Mouse (Mus musculus) kidney, adult 2 months (tissue): ENCODE results near the gene Arfgef2.

Experiments used
- CTCF ChIP-seq: fragments of 200-500 bp; conservative IDR thresholded peaks from 2 replicates; pipeline ENCODE4 v1.5.1; 2011; ENCODE audit warnings: low read depth, mild to moderate bottlenecking, control low read depth, low read length, moderate library complexity, mixed read lengths; ENCODE audit not compliant: insufficient read depth, insufficient read length
- POLR2A ChIP-seq: fragments of 200-500 bp; IDR thresholded peaks from one replicate; pipeline ENCODE4 v1.6.1; 2011; ENCODE audit warnings: low read depth, low read length, control low read depth

DNA sequence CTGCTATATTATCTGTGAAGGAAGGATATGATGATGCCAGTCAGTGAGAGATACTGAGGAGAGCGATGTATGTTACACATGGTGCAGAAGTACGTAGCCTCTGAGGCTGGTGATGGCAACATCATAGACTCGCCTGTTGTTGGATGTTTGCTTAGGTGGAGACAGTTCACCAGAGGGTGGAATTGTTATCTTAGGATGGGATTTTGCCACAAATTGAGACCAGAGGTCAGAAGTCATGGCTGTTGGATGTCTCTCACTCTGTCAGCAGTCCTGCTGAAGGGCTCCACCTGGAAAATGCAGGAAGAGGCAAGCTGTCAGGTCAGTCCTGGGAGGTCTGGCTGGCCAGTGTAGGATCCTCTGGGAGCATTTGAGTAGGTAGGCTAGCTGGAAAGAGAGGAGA is 16.0 kb downstream of the Arfgef2 start:
- TF ChIP-seq CTCF (no peak), POLR2A (no peak)
